Mouse (Mus musculus) right cerebral cortex, postnatal 36 days (tissue): ENCODE data around the gene Mns1.

ENCODE experiments used
- DNase-seq, 2 experiments: peaks; one replicate each; pipeline ENCODE4 v3.0.0; 2022; ENCODE audit warnings: low spot score in 2 of 2, mixed read lengths in 1 of 2

Gene Mns1

DNA sequence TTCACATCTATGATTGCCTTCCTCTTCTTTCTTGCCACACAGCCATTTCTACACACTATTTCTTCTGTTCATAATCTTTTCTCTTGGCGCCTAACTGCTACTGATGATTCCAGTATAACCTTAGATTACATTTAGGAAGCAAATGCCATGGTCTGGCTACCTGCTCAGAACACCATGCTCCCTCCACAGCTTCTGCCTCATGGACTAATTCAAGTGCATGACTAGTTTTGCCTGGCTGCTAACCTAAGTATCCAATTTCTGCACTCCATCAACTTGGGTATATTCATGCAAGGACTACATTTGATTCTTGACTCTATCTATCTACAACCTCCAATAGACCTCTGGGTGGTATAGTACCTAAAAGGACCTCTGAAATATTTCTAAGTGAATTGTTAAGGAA is 32.0 kb downstream of the Mns1 start:
- no peak for DNase-seq

DNA sequence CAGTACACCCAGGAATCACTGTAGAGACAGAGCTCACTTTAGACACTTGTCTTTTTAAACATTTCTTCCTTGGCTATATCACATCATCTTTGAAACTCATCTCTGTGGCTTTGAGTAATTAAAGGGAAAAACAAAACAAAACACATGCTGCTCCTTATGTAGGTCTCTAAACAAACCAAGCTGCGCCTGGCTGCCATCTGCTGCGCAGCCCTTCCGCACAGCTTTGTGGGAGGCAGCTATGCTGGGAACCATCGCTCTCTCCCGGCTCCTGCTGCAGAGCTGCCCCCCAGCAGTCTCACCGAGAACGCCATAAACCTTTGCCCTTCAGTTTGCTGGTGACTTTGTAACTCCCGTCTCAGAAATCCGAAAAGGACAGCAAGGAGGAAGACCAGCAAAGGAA is 37.7 kb downstream of the Mns1 start:
- DNase-seq, result peak; percentile 29 to 40

DNA sequence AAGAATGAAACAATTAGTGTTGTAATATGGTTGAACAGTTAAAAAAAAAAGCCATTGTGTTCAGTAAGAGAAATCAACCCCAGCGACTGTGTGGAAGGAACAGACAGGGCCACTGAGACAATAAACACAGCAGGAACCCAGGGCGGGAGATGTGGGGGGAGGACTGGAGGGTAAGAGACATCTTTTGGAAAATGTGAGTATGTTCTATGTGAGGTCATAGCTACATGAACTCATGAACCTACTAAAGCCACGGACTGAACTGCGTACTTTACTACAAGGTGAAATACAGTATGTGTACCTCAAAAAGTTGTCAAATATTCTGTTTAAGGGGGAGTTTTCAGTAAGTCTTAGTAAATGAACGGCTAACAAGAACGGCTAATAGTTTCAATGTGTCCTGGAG is 39.5 kb downstream of the Mns1 start:
- DNase-seq, result no peak

DNA sequence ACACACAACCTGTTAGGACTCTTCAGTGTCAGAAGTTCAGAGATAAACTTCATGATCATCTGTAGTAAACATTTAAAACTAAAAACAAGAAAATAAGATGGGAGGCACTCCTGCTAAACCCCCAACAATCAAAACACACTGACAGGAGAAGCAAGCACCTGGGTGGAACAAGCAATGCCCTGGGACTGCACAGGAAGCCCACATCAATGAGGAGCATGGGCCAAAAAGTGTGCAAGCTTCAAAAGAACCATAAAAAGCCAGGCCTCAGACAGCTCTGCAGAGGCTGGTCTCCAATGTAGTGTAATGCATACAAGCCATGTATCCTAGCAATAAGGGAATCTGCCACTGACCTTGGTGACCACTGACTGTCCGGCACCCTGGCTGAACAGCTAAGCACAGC is 41.5 kb downstream of the Mns1 start:
- DNase-seq, result no peak

DNA sequence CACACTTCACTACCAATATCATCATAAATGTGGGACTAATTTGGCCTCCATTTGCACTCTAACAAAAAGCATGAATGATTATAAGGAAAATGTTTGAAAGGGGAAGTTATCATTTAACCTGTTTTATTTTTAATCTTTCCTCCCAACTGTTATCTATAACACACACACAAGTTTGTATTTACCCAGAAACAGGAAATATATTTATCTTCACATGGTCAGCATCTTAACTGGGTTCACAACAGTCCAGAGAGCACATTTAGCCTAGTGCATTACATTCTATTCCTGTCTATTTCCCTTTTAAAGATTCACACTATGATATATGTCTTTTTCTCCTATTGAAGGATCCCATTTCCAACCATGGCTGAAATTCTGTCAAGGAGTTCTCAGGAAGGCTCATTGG is 50.7 kb downstream of the Mns1 start:
- no peak for DNase-seq

DNA sequence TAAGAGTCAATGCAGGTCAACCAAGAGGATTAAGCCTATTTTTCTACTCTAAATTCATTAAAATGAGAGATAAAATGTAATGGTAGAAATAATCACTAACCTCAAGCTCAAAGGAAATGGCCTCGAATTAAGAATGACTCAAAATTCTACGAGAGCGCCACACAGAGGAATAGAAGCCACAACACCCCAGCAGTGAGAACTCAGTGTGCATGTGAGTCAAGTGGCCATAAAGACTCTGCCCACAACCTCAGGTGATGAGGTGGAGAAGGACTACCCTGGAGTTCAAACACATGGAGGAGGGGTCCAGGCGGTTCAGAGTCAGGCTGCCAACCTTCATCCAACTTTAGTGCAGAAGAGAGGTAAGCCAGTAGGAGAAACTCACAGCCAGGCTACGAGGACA is 51.3 kb downstream of the Mns1 start:
- DNase-seq, result no peak

DNA sequence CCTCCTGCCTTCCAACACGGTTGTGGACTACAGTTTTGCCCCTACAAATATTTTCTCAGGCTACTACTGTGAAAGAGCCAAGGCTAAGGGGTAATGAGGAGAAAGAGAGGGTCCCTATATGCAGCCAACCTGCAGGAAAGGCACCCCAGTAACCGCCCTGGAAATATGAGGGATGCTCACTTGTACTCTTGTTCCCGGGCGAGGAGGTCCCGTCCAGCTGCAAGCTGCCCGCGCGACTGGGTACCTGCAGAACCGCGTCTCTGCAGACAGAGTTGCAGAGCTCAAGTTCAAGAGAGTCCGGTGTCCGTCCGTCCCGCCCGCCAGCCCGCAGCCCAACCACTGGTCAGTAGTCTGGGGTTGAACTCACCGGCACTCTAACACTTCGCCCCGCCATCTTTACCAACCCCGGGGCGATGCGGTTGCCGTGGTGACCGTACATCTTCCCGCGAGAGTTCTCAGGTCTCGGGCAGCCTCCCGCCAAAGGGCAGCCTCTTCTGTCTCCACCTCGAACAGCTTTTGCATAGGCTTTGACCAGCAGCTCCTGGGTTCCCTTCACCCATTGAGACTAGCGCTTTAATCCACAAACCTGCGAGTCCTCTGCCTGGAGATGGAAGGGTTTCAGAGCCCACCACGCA is 53.9 kb downstream of the Mns1 start:
- peak; percentile 79 to 80 for DNase-seq

DNA sequence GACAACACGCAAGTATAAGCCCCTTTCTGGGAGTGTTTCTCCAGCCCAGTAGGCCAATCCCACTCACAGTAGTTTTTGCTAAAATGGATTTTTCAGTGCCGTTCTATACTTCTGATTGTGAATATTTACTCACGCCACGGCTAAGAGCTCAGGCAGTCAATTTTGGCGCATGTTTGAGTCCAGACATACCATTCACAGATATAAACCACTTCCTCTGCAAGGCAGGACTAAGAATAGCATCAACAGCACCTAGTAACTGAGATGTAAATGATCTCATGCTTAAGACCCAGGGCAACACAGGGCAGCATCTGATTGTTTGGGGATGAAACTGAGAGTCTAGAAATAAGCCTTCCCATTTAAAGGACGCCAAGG is 54.4 kb downstream of the Mns1 start, which contains the start of gene Tex9:
TSS of gene Tex9 (minus strand) at position 19 of the 372 bp plus-strand sequence.
- DNase-seq, result no peak

DNA sequence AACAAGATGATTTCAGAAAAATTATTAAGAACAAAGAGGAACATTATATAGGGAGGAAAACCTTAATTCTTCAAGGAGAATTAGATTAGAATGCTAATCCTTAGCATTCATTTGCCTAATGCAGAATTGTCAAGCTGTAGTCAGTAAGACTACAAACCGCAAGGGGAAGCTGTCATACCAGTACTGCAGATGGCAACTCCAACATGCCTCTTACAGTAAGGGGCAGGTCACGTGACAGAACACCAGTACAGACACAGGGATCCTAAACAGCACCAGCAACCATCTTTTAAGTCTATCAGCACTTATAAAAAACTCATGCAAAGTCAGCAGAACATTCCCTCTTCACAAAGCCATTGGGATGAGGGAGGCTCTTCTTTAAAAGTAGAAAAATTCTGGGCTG is 55.7 kb downstream of the Mns1 start:
- no peak for DNase-seq

DNA sequence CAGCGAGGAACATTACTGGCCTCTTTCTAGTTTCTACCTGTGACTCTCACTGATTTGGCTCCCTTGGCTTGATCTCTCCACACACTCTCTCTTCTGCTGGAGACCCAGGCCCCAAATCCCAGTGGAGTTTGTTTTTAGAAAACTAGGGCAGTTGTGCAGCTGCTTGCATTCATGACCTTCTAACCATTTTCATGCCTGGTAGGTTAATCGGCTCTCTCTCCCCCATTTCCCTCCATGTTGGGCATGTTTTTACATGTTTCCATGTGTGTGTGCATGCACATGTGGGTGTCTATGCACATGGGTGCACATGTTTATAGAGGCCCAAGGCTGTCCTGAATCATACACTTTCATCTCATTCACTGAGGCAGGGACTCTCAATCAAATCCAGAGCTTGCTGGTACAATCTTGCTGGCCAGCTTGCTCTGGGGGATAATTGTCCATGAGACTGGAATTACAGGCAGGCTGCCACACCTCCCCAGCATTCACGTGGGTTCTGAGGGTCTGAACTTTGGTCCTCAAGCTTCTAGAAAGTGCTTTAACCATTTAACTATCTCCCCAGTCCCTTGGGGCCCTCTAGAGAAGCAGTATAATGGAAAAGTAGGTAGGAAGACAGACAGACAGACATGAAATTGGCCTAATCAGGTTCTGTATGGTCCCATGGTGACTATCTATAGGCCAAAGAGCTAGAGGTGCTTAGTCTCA is 56.3 kb downstream of the Mns1 start:
- DNase-seq, result no peak

DNA sequence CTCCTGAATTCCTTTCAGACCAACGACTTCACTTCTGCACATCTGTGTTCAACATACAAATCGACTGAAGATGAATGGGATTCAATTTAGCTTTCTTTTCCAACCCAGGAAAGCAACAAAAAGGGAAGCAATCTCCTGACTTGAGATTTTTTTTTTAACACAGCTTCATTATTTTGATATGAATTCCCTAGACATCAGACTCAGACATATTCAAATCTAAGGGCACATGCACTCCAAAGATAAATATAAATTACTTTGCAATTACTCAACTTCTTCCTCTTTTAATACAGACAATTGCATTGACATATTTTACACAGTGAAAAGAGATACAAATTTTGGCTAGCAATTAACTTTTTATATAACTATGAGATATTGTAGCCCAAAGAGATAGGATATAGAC is 58.9 kb downstream of the Mns1 start:
- DNase-seq, result no peak

DNA sequence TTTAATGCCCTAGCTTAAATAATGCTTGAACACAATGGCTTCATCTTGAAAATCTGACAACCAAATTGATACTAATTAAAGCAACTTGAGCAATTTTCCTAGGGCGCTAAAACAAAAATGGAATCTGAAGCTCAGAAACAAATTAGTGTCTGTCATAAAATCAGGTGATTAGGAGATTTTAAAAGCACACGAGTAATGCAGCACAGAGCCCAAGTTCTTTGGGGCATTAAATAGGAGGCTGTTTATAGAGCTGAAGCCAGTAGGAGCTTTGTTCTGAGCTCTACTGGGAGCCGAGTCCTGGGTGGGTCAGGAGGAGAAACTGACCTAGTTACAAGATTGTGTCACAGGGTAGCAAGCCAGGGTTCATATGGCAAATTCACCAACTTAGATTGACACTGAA is 59.4 kb downstream of the Mns1 start:
- no peak for DNase-seq
